Mouse (Mus musculus): ENCODE data around the gene Sp2. TPM values are rescaled to one million over a fixed set of nuclear protein-coding genes. Genes with fewer than 3 reads are reported as not detected.
A peak's percentile ranks its signal among the peaks of the same experiment; 100 is the strongest.

Gene Sp2
- polyA plus RNA-seq, 1 experiment from 2014 or later: 18.0 TPM

DNA sequence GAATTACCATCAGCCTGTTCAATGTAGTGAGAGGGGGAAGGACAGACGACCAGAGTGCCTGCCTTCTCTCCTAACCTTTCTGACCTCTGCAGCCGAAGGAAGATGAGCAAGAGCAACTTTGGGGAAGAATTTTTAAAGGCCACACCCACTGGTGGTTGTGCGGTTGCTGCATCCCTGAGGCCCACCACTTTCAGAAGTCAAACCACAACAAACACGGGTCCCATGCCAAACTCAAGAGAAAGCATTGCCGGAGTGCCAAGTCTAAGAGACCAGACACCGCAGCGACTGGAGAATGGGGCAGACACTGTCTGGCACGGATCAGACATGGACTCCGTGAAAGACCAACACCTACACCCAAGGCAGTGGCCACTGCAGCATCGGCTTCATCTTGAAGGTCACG is 57.9 kb downstream of the Sp2 start:
- Histone ChIP-seq H3K9me3 (replicated peaks) (no peaks in the 10 kb centered on the region), H3K4me1 (replicated peaks) (peaks cover 4% of the 10 kb centered on the region; the same call in 1 of the 2 replicates), H3K9ac (no peak overlapping the region), H3K27ac (ENCODE audit: poor library complexity, severe bottlenecking) (no peak overlapping the region), H3K4me2 (no peak overlapping the region), H3K27me3 (replicated peaks) (peaks cover 30% of the 10 kb centered on the region), H3K4me3 (no peak overlapping the region), H3K36me3 (no peaks in the 10 kb centered on the region)
- ATAC-seq (ENCODE audit: insufficient number of reproducible peaks, low FRiP score): no peak
- WGBS: 72% methylated on average over 11 of the region's 11 CpGs

GRCm38 (mm10) chr11:96919003-96919402 is 63.8 kb downstream of the Sp2 start:
- no peak for ATAC-seq (ENCODE audit: insufficient number of reproducible peaks, low FRiP score)
- no peaks in the 10 kb centered on the region for H3K9me3 ChIP-seq (replicated peaks)
- 0 out of 2 replicates have a peak, but pooled peaks cover 3% of the 10 kb centered on the region for H3K27me3 ChIP-seq (replicated peaks)
- 40% methylated on average over 6 of the region's 6 CpGs for WGBS
- no peaks in the 10 kb centered on the region for H3K36me3 ChIP-seq
- no peak overlapping the region for H3K9ac ChIP-seq
- peaks cover 12% of the 10 kb centered on the region for H3K4me1 ChIP-seq (replicated peaks)
- no peak overlapping the region for H3K4me3 ChIP-seq
- no peak overlapping the region for H3K27ac ChIP-seq (ENCODE audit: poor library complexity, severe bottlenecking)
- no peak overlapping the region for H3K4me2 ChIP-seq

DNA sequence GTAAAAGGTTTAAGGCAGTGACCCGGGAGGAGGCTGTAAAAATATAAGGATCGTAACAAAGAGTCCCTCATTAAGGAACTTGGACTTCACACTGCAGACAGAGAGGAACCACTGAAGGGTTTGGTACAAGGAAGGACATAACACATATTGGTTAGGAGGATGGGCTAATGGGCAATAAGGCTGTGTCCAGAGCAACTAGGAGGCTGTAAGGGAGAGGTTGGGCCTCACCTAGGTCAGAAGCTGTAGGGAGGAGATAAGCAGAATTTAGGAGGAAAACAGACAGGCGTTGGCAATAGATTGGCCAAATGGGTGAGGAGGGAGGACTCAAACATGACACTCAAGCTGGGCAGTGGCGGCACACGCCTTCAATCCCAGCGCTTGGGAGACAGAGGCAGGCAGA is 65.3 kb downstream of the Sp2 start:
- ATAC-seq (ENCODE audit: insufficient number of reproducible peaks, low FRiP score): peak; percentile 56
- H3K27me3 ChIP-seq (replicated peaks): 0 out of 2 replicates have a peak, but pooled peaks cover 3% of the 10 kb centered on the region
- no peak overlapping the region for H3K9ac ChIP-seq
- 81% methylated on average over 6 of the region's 6 CpGs for WGBS
- H3K36me3 ChIP-seq: peaks cover 4% of the 10 kb centered on the region; the same call in 1 of the 2 replicates
- H3K4me2 ChIP-seq: no peak overlapping the region
- no peaks in the 10 kb centered on the region for H3K9me3 ChIP-seq (replicated peaks)
- 0 out of 2 replicates have a peak overlapping the region, but pooled peaks have one; percentile 1 for H3K27ac ChIP-seq (ENCODE audit: poor library complexity, severe bottlenecking)
- peaks cover 12% of the 10 kb centered on the region for H3K4me1 ChIP-seq (replicated peaks)
- H3K4me3 ChIP-seq: no peak overlapping the region

GRCm38 (mm10) chr11:96916885-96917396 is 65.8 kb downstream of the Sp2 start:
- no peak overlapping the region; the same call in 1 of the 2 replicates for H3K9ac ChIP-seq
- peak overlapping the region; percentile 92 for H3K4me3 ChIP-seq
- peak overlapping the region; percentile 94 for H3K4me2 ChIP-seq
- ATAC-seq (ENCODE audit: insufficient number of reproducible peaks, low FRiP score): peak; percentile 0; the same call in 1 of the 2 replicates
- peaks cover 7% of the 10 kb centered on the region for H3K36me3 ChIP-seq
- peaks cover 12% of the 10 kb centered on the region for H3K4me1 ChIP-seq (replicated peaks)
- 31% methylated on average over 13 of the region's 13 CpGs for WGBS
- H3K27ac ChIP-seq (ENCODE audit: poor library complexity, severe bottlenecking): 0 out of 2 replicates have a peak overlapping the region, but pooled peaks have one; percentile 1
- no peaks in the 10 kb centered on the region for H3K9me3 ChIP-seq (replicated peaks)
- 0 out of 2 replicates have a peak, but pooled peaks cover 3% of the 10 kb centered on the region for H3K27me3 ChIP-seq (replicated peaks)

DNA sequence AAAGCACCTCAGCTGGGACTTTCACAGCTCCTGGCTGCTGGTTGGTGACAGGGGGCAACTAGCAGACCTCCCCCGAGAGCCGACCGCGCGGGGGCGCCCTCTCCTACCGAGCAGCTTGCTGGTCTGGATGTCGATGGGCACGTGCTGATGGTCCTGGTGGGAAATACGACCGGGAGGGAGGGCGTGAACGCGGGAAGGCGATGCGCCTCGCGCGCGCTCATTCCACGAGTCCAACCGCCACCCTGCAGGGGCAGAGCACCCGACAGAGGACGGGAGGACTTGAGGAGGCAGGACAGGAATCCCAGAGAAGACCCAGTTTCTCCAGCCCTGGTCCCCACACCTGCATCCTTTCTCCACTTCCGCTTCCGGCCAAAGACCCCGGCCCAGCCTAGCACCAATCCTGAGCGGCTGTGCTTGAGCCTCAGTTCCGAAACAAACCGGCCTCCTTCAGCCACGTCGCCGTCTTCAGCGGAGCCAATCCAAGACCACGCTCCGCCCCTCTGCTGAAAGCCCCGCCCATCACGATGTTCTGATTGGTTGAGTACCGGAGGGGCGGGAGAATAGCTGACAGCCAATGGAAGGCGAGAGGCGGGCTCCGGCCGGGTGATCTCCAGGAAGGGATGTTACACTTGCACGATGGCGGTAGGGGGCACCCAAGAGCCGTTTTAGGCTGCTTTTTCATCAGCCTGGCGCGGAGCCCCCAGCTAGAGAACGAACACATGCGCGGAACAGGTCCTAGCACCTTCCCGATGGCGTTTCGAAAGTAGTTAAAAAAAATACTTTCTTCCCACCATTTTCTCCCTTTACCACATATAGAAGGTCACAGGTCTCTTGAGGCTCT is 66.5 kb downstream of the Sp2 start, which contains the start of gene Cdk5rap3:
Gene Cdk5rap3, minus strand, starts transcription at position 453 of the 841 bp plus-strand sequence.
- peak; percentile 95 for ATAC-seq (ENCODE audit: insufficient number of reproducible peaks, low FRiP score)
- H3K36me3 ChIP-seq: peaks cover 14% of the 10 kb centered on the region
- under 1% methylated on average over 55 of the region's 55 CpGs for WGBS
- peak within 1 kb of the TSS; percentile 41; the same call in 1 of the 2 replicates for H3K27ac ChIP-seq (ENCODE audit: poor library complexity, severe bottlenecking)
- peak within 1 kb of the TSS; percentile 94 for H3K4me2 ChIP-seq
- H3K4me3 ChIP-seq: peak within 1 kb of the TSS; percentile 92
- 0 out of 2 replicates have a peak, but pooled peaks cover 3% of the 10 kb centered on the region for H3K27me3 ChIP-seq (replicated peaks)
- no peaks in the 10 kb centered on the region for H3K9me3 ChIP-seq (replicated peaks)
- peaks cover 12% of the 10 kb centered on the region for H3K4me1 ChIP-seq (replicated peaks)
- H3K9ac ChIP-seq: peak within 1 kb of the TSS; percentile 87

DNA sequence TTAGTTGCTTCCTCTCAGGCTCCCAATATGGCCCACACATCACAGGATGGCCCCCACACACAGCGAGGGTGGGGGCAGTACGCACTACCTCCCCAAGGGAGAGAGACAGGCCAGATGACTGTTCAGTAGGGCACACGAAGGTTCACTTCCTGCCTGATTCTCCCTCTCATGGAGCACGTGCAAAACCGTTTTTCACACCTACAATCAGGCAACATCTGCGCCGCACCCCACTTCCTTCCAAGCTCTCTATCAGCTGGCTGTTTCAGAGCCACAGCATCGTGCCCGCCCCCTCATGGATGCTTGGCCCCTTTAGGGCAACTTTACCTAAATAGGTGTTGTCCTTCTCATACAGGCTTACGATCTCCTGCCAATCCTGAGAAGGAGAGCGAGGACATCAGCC is 70.1 kb downstream of the Sp2 start:
- Histone ChIP-seq H3K27me3 (replicated peaks) (peaks cover 15% of the 10 kb centered on the region), H3K9ac (no peak overlapping the region), H3K36me3 (peaks cover 42% of the 10 kb centered on the region), H3K4me2 (no peak overlapping the region), H3K4me3 (no peak overlapping the region), H3K9me3 (replicated peaks) (no peaks in the 10 kb centered on the region), H3K27ac (ENCODE audit: poor library complexity, severe bottlenecking) (no peak overlapping the region), H3K4me1 (replicated peaks) (peaks cover 16% of the 10 kb centered on the region)
- no peak for ATAC-seq (ENCODE audit: insufficient number of reproducible peaks, low FRiP score)
- 78% methylated on average over 11 of the region's 11 CpGs for WGBS

DNA sequence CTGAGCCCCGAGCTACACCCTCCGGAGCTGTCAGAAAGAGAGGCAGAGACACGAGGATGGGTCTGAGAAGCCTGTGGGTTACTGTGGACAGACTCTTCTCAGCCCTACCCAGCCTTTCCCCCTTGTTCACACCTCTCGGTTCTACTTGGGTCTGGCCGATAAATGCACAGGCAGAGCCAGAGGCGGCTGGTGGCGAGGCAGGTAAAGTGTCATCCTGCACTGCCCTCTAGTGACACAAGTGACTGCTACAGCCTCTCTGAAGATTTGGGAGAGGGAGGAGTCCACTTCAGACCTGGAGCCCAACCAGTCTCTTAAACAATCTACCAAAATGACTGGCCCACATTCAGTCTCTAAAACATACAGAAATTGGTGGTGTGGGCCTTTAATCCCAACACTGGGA is 72.8 kb downstream of the Sp2 start:
- WGBS: 27% methylated on average over 7 of the region's 7 CpGs
- Histone ChIP-seq H3K4me1 (replicated peaks) (peaks cover 30% of the 10 kb centered on the region), H3K27ac (ENCODE audit: poor library complexity, severe bottlenecking) (no peak overlapping the region), H3K4me2 (no peak overlapping the region), H3K9ac (no peak overlapping the region), H3K9me3 (replicated peaks) (no peaks in the 10 kb centered on the region), H3K27me3 (replicated peaks) (peaks cover 15% of the 10 kb centered on the region), H3K4me3 (no peak overlapping the region), H3K36me3 (peaks cover 48% of the 10 kb centered on the region)
- no peak for ATAC-seq (ENCODE audit: insufficient number of reproducible peaks, low FRiP score)

GRCm38 (mm10) chr11:96908594-96908993 is 74.2 kb downstream of the Sp2 start:
- Histone ChIP-seq H3K4me1 (replicated peaks) (peaks cover 30% of the 10 kb centered on the region), H3K4me3 (no peak overlapping the region), H3K9ac (no peak overlapping the region), H3K27ac (ENCODE audit: poor library complexity, severe bottlenecking) (no peak overlapping the region), H3K27me3 (replicated peaks) (peaks cover 15% of the 10 kb centered on the region), H3K9me3 (replicated peaks) (no peaks in the 10 kb centered on the region), H3K36me3 (peaks cover 48% of the 10 kb centered on the region), H3K4me2 (no peak overlapping the region)
- no peak for ATAC-seq (ENCODE audit: insufficient number of reproducible peaks, low FRiP score)
- WGBS: 85% methylated on average over 12 of the region's 12 CpGs

GRCm38 (mm10) chr11:96906431-96907161 is 76.2 kb downstream of the Sp2 start:
- ATAC-seq (ENCODE audit: insufficient number of reproducible peaks, low FRiP score): no peak
- H3K36me3 ChIP-seq: peaks cover 37% of the 10 kb centered on the region
- no peak overlapping the region for H3K9ac ChIP-seq
- no peak overlapping the region for H3K4me3 ChIP-seq
- peaks cover 46% of the 10 kb centered on the region for H3K4me1 ChIP-seq (replicated peaks)
- H3K27ac ChIP-seq (ENCODE audit: poor library complexity, severe bottlenecking): peak overlapping the region; percentile 40; the same call in 1 of the 2 replicates
- H3K4me2 ChIP-seq: peak overlapping the region; percentile 32
- peaks cover 24% of the 10 kb centered on the region for H3K27me3 ChIP-seq (replicated peaks)
- H3K9me3 ChIP-seq (replicated peaks): no peaks in the 10 kb centered on the region
- 18% methylated on average over 15 of the region's 15 CpGs for WGBS

Data from heart, embryonic 12.5 days (tissue).